Mouse (Mus musculus): ENCODE results near the gene Opcml.

Opcml gene

GRCm38 (mm10) chr9:28618186-28618892, 827.8 kb downstream of the Opcml start:
- no peak for DNase-seq (ENCODE audit: low spot score in 2 of 2)

- no peak for DNase-seq (ENCODE audit: low spot score in 2 of 2)
These were observed 831.4 kb downstream of the Opcml start for GRCm38 (mm10) chr9:28621939-28622338.

GRCm38 (mm10) chr9:28624870-28625269, 834.3 kb downstream of the Opcml start:
- DNase-seq (ENCODE audit: low spot score in 2 of 2) = no peak

GRCm38 (mm10) chr9:28642766-28643165, 852.2 kb downstream of the Opcml start:
- no peak for DNase-seq (ENCODE audit: low spot score in 2 of 2)

GRCm38 (mm10) chr9:28644063-28644462, 853.5 kb downstream of the Opcml start:
- no peak for DNase-seq (ENCODE audit: low spot score in 2 of 2)

- no peak for DNase-seq (ENCODE audit: low spot score in 2 of 2)
These were observed 859.5 kb downstream of the Opcml start for GRCm38 (mm10) chr9:28650089-28650488.

GRCm38 (mm10) chr9:28659996-28660395, 869.4 kb downstream of the Opcml start:
- DNase-seq (ENCODE audit: low spot score in 2 of 2) = no peak

- DNase-seq (ENCODE audit: low spot score in 2 of 2) = no peak
These were observed 872.3 kb downstream of the Opcml start for GRCm38 (mm10) chr9:28662882-28663281.

GRCm38 (mm10) chr9:28680309-28680708, 889.7 kb downstream of the Opcml start:
- no peak for DNase-seq (ENCODE audit: low spot score in 2 of 2)

- DNase-seq (ENCODE audit: low spot score in 2 of 2) = no peak
These were observed 890.9 kb downstream of the Opcml start for GRCm38 (mm10) chr9:28681252-28682037.

- no peak for DNase-seq (ENCODE audit: low spot score in 2 of 2)
These were observed 893.4 kb downstream of the Opcml start for GRCm38 (mm10) chr9:28683951-28684470.

GRCm38 (mm10) chr9:28686942-28687611, 896.5 kb downstream of the Opcml start:
- DNase-seq (ENCODE audit: low spot score in 2 of 2) = no peak

GRCm38 (mm10) chr9:28690134-28690533, 899.6 kb downstream of the Opcml start:
- DNase-seq (ENCODE audit: low spot score in 2 of 2) = no peak

GRCm38 (mm10) chr9:28705796-28706195, 915.2 kb downstream of the Opcml start:
- no peak for DNase-seq (ENCODE audit: low spot score in 2 of 2)

- no peak for DNase-seq (ENCODE audit: low spot score in 2 of 2)
These were observed 924.0 kb downstream of the Opcml start for GRCm38 (mm10) chr9:28714544-28714943.

- DNase-seq (ENCODE audit: low spot score in 2 of 2) = no peak
These were observed 929.6 kb downstream of the Opcml start for GRCm38 (mm10) chr9:28720186-28720585.

- DNase-seq (ENCODE audit: low spot score in 2 of 2) = no peak
These were observed 941.4 kb downstream of the Opcml start for GRCm38 (mm10) chr9:28731811-28732602.

- DNase-seq (ENCODE audit: low spot score in 2 of 2) = no peak
These were observed 947.4 kb downstream of the Opcml start for GRCm38 (mm10) chr9:28737955-28738354.

GRCm38 (mm10) chr9:28738451-28738860, 947.9 kb downstream of the Opcml start:
- no peak for DNase-seq (ENCODE audit: low spot score in 2 of 2)

- no peak for DNase-seq (ENCODE audit: low spot score in 2 of 2)
These were observed 954.2 kb downstream of the Opcml start for GRCm38 (mm10) chr9:28744771-28745170.

GRCm38 (mm10) chr9:28748902-28749301, 958.3 kb downstream of the Opcml start:
- DNase-seq (ENCODE audit: low spot score in 2 of 2) = no peak
